Mouse (Mus musculus): Measurements from ENCODE around the gene Gm2115. TPM values are rescaled to one million over a fixed set of nuclear protein-coding genes. Genes with fewer than 3 reads are reported as not detected.
A peak's percentile ranks its signal among the peaks of the same experiment; 100 is the strongest.

The Gm2115 gene
- polyA plus RNA-seq, 1 experiment, result 0.11 TPM

DNA sequence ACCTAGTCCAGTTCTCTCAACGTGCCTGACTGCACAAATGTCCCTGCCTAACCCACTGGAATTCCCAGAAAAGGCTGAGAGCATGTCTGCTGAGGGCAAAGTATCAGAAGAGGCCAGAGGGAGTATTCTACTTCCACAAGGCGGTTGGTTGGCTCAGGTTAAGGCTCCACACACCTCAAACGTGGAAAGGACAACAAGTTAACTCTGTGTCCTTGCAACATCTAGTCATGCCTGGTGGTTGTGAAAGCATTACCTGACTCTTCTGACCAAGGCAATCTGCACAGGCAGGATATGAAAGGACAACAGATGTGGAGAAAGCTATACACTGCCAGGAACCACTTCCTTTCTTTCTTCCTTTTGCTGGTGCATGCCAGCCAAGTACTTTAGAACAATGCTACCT is 75.7 kb downstream of the Gm2115 start:
- no peak for DNase-seq
- no peaks in the 10 kb centered on the region for H3K27me3 ChIP-seq (ENCODE audit: control insufficient read depth, insufficient read depth, low read length)
- H3K4me3 ChIP-seq (ENCODE audit: control insufficient read depth, insufficient read depth, low read length), result no peak overlapping the region
- no peak overlapping the region for H3K27ac ChIP-seq (ENCODE audit: control insufficient read depth, insufficient read depth, low read length)
- 46% methylated on average over 3 of the region's 3 CpGs for WGBS
- H3K36me3 ChIP-seq (ENCODE audit: control insufficient read depth, insufficient read depth, low read length), result no peaks in the 10 kb centered on the region
- TF ChIP-seq POLR2A (IDR thresholded peaks at IDR 0.05; ENCODE audit: control insufficient read depth, extremely low read depth, insufficient read depth, low read length, poor library complexity) (no peak), CTCF (IDR thresholded peaks at IDR 0.05; ENCODE audit: borderline replicate concordance, control insufficient read depth, extremely low read depth, insufficient read depth, low read length, poor library complexity) (no peak)
- peaks cover 16% of the 10 kb centered on the region for H3K4me1 ChIP-seq (replicated peaks; ENCODE audit: control insufficient read depth, insufficient read depth, low read length)

DNA sequence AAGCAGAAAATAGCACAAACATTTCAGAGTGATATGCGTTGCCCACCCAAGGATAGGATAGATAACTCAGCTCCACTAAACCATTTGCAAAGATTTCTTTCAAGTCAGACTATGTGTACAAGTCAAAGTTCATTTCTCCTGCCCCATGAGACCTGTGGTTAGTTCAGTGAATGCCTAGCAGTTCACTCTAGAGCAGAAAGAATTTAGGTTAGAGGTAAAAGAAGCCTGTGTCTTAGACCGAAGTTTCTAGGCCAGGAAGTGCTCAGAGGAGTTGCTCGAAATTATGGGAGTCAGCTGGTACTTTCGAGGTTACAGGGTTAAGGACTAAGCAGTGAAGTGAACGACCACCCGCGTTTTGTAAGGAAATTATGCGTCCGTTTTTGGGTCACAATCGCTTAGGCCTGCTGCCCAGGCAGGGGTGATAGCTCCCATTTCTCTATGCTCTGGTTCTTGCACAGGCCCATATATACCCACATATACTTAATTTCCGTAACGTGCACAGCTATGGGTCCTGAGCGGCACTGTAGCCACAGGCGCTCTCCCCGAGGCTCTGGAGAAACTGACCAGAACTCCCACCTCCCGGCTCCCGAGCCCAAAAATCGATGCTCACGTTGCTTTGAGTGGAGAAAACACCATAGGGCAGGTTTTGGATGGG is 76.4 kb downstream of the Gm2115 start:
- H3K4me3 ChIP-seq (ENCODE audit: control insufficient read depth, insufficient read depth, low read length), result peak overlapping the region; percentile 60
- TF ChIP-seq CTCF (IDR thresholded peaks at IDR 0.05; ENCODE audit: borderline replicate concordance, control insufficient read depth, extremely low read depth, insufficient read depth, low read length, poor library complexity), result no peak
- TF ChIP-seq POLR2A (IDR thresholded peaks at IDR 0.05; ENCODE audit: control insufficient read depth, extremely low read depth, insufficient read depth, low read length, poor library complexity), result no peak
- H3K4me1 ChIP-seq (replicated peaks; ENCODE audit: control insufficient read depth, insufficient read depth, low read length), result peaks cover 16% of the 10 kb centered on the region
- no peaks in the 10 kb centered on the region for H3K27me3 ChIP-seq (ENCODE audit: control insufficient read depth, insufficient read depth, low read length)
- no peak overlapping the region for H3K27ac ChIP-seq (ENCODE audit: control insufficient read depth, insufficient read depth, low read length)
- no peaks in the 10 kb centered on the region for H3K36me3 ChIP-seq (ENCODE audit: control insufficient read depth, insufficient read depth, low read length)
- DNase-seq, result no peak
- 15% methylated on average over 19 of the region's 19 CpGs for WGBS

DNA sequence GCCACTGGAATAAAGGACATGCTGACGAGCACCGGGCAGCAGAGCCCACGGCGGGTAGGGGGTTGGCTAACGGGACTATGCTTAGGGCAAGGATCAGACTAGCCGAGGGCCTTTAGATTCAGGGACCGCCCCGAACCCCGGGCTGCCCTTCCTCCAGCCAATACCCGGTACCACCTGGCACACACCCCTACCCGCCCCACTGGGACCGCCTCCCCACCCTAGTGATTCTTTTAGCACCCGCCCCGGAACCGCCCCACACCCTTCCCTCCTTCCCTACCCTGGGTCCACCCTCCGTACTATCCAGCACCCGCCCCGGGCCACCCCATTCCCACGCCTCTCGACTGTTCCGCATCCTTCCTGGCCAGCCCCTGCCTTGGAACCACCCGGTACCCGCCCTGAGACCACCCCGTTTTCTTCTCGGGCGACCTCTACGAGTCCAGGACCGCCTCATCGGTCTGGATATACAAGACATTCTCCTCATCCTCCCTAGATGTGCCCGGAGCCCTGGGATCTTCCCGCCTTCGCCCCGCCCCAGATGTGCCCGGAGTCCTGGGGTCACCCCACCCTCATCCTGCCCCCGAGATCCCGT is 77.0 kb downstream of the Gm2115 start:
- peak overlapping the region; percentile 60 for H3K4me3 ChIP-seq (ENCODE audit: control insufficient read depth, insufficient read depth, low read length)

DNA sequence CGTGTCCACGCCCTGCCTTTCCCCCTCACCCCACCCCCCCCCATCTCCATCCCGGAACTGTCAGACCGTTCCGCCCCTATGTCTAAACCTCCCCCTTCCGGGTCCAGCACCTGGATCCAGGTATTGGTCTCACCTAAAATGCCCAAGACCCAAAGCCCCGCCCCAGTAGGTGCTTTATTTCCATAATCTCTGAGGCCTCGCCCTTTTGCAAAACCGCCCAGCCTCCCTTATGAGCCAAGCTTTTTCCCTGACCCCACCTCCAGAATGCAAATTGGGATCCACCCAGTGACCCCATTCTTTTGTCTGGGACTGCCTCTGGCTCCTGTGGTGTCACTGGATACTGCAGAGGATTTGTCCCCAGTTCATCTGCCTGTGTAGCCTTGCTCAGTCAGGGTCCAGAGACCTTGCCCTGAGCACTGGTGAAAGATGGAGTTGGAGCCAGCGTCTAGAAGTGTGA is 77.6 kb downstream of the Gm2115 start, which contains the start of gene Fah:
Gene Fah, minus strand, starts transcription at position 430 of the 457 bp plus-strand sequence.
- Histone ChIP-seq H3K36me3 (ENCODE audit: control insufficient read depth, insufficient read depth, low read length) (no peaks in the 10 kb centered on the region), H3K4me1 (replicated peaks; ENCODE audit: control insufficient read depth, insufficient read depth, low read length) (peaks cover 16% of the 10 kb centered on the region), H3K27ac (ENCODE audit: control insufficient read depth, insufficient read depth, low read length) (no peak within 1 kb of the TSS; the same call in 1 of the 2 replicates), H3K27me3 (ENCODE audit: control insufficient read depth, insufficient read depth, low read length) (no peaks in the 10 kb centered on the region), H3K4me3 (ENCODE audit: control insufficient read depth, insufficient read depth, low read length) (peak within 1 kb of the TSS; percentile 60)
- no peak for TF ChIP-seq CTCF (IDR thresholded peaks at IDR 0.05; ENCODE audit: borderline replicate concordance, control insufficient read depth, extremely low read depth, insufficient read depth, low read length, poor library complexity)
- no peak for TF ChIP-seq POLR2A (IDR thresholded peaks at IDR 0.05; ENCODE audit: control insufficient read depth, extremely low read depth, insufficient read depth, low read length, poor library complexity)
- WGBS, result 28% methylated on average over 10 of the region's 10 CpGs
- no peak for DNase-seq

More for the DNA sequence above, 77.0 kb downstream of the Gm2115 start:
- Histone ChIP-seq H3K27ac (ENCODE audit: control insufficient read depth, insufficient read depth, low read length) (no peak overlapping the region), H3K4me1 (replicated peaks; ENCODE audit: control insufficient read depth, insufficient read depth, low read length) (peaks cover 16% of the 10 kb centered on the region), H3K36me3 (ENCODE audit: control insufficient read depth, insufficient read depth, low read length) (no peaks in the 10 kb centered on the region), H3K27me3 (ENCODE audit: control insufficient read depth, insufficient read depth, low read length) (no peaks in the 10 kb centered on the region)
- TF ChIP-seq CTCF (IDR thresholded peaks at IDR 0.05; ENCODE audit: borderline replicate concordance, control insufficient read depth, extremely low read depth, insufficient read depth, low read length, poor library complexity), result no peak
- no peak for TF ChIP-seq POLR2A (IDR thresholded peaks at IDR 0.05; ENCODE audit: control insufficient read depth, extremely low read depth, insufficient read depth, low read length, poor library complexity)
- peak; percentile 39 for DNase-seq
- 4% methylated on average over 34 of the region's 36 CpGs for WGBS

DNA sequence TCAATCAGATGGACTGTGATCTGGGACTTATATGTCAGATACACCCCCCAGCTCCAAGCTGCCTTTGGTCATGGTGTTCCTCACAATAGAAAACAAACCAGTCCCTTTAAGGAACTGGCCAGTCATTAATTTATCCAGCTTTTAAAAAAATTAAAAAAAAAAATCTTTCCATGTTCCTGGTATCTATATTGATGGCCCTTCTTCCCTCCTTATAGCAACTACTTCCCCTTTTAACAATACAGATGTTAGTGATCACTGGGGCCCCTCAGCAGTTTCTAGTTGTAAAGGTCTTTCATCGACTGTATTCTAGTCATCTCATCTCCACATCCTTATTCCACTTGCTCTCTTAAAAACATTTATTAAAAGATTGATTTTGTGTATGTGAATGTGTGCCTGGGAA is 82.9 kb downstream of the Gm2115 start:
- DNase-seq, result no peak
- no peaks in the 10 kb centered on the region for H3K27me3 ChIP-seq (ENCODE audit: control insufficient read depth, insufficient read depth, low read length)
- H3K4me3 ChIP-seq (ENCODE audit: control insufficient read depth, insufficient read depth, low read length), result no peak overlapping the region
- WGBS, result 19% methylated on average over 1 of the region's 1 CpGs
- TF ChIP-seq POLR2A (IDR thresholded peaks at IDR 0.05; ENCODE audit: control insufficient read depth, extremely low read depth, insufficient read depth, low read length, poor library complexity) (no peak), CTCF (IDR thresholded peaks at IDR 0.05; ENCODE audit: borderline replicate concordance, control insufficient read depth, extremely low read depth, insufficient read depth, low read length, poor library complexity) (no peak)
- peaks cover 6% of the 10 kb centered on the region; the same call in 1 of the 2 replicates for H3K36me3 ChIP-seq (ENCODE audit: control insufficient read depth, insufficient read depth, low read length)
- no peaks in the 10 kb centered on the region for H3K4me1 ChIP-seq (replicated peaks; ENCODE audit: control insufficient read depth, insufficient read depth, low read length)
- no peak overlapping the region for H3K27ac ChIP-seq (ENCODE audit: control insufficient read depth, insufficient read depth, low read length)

DNA sequence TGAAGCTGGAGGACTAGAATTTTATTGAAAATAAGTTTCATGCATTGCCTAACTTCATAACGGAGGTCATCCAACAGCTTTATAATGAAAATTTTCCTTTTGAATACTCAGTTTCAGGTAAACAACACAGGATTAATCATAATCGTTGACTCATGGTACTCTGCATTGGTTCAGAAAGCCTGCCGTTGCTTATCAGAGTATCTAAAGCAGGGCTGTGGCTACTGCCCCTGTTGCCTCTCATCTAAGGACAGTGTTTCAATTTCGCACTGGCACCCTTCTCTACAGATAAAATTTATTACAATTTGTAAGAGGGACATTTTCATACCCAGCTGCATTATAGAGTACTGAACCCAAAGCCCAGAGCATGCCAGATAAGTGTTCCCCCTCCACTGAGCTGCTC is 83.7 kb downstream of the Gm2115 start:
- Histone ChIP-seq H3K36me3 (ENCODE audit: control insufficient read depth, insufficient read depth, low read length) (peaks cover 11% of the 10 kb centered on the region), H3K4me3 (ENCODE audit: control insufficient read depth, insufficient read depth, low read length) (no peak overlapping the region)

More for the DNA sequence above, 83.7 kb downstream of the Gm2115 start:
- Histone ChIP-seq H3K4me1 (replicated peaks; ENCODE audit: control insufficient read depth, insufficient read depth, low read length) (no peaks in the 10 kb centered on the region), H3K27me3 (ENCODE audit: control insufficient read depth, insufficient read depth, low read length) (no peaks in the 10 kb centered on the region), H3K27ac (ENCODE audit: control insufficient read depth, insufficient read depth, low read length) (no peak overlapping the region)
- TF ChIP-seq CTCF (IDR thresholded peaks at IDR 0.05; ENCODE audit: borderline replicate concordance, control insufficient read depth, extremely low read depth, insufficient read depth, low read length, poor library complexity) (no peak), POLR2A (IDR thresholded peaks at IDR 0.05; ENCODE audit: control insufficient read depth, extremely low read depth, insufficient read depth, low read length, poor library complexity) (no peak)
- 59% methylated on average over 4 of the region's 4 CpGs for WGBS
- no peak for DNase-seq

All from thymus, adult 2 months (tissue).